Mouse (Mus musculus): ENCODE data around the gene Pdk1.
"Not testable (repeated sequence)": the region's sequence is repeated elsewhere in the genome, so short reads cannot be mapped to it uniquely, and the experiment has no call there.

Gene Pdk1

GRCm38 (mm10) chr2:71874422-71874821, 1.4 kb downstream of the Pdk1 start:
- no peak for DNase-seq (ENCODE audit: low read depth, low spot score)

GRCm38 (mm10) chr2:71874836-71875235, 1.8 kb downstream of the Pdk1 start:
- DNase-seq (ENCODE audit: low read depth, low spot score): no peak

DNA sequence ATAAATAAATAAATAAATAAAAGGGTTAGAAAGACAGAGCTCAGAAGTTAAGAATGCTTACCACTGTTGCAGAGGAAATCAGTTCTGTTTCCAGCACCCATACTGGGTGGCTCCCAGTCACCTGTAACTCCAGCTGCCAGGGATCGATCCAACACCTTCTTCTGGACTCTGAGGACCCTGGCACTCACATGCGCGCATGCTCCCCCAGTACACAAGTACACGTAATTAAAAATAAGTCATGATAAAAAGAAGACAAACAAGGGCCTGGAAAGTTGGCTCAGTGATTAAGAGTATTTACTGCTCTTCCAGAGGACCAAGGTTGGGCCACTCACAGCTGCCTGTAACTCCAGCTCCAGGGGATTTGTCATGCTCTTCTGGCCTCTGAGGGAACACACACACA, 4.8 kb downstream of the Pdk1 start:
- DNase-seq (ENCODE audit: low read depth, low spot score): no peak

GRCm38 (mm10) chr2:71878441-71878840, 5.4 kb downstream of the Pdk1 start:
- DNase-seq (ENCODE audit: low read depth, low spot score): no peak

GRCm38 (mm10) chr2:71878943-71879342, 5.9 kb downstream of the Pdk1 start:
- DNase-seq (ENCODE audit: low read depth, low spot score): no peak

DNA sequence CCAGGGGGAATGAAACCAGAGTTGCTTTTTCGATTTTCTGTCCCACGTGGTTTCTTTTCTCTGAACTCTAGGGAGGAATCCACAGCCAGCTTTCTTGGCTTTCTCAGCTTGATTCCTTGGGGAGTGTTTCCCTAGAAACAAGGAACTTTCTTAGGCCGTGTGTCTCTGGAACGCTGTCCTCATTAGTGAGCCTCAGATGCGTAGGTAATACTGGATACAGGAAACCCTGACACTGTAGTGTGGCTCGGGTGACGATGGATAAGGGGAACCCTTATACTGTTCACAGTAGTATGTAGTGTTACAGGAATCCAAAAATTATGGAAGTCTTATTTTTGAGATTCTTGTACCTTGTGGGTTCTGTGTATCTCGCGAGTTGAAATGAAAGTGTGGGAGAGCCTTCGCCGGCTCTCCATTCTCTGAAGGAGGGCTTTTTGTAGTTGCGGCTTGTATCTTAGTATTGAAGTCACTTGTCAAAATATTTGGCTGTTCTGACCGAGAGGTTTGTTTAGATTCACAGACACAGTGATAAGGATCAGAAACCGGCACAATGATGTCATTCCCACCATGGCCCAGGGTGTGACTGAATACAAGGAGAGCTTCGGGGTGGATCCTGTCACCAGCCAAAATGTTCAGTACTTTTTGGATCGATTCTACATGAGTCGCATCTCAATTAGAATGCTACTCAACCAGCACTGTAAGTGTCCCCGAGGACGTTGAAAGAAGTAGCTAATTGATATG, 10.1 kb downstream of the Pdk1 start:
- DNase-seq (ENCODE audit: low read depth, low spot score): no peak

DNA sequence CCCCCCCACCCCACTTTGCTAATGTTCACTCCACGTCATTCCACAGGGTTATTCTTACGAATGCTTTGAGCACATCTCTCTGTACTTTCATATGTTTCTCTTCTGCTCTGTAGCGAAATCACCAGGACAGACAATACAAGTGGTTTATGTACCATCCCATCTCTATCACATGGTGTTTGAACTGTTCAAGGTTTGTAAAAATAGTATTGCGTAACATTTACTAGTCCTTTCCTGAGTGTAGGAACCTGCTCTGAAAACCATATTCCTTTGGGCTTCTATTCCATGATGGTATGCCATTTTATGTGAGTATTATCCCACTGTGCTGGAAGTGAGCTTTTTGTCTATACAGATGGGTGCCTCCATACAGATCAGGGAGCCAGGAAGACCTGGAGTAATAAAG, 14.2 kb downstream of the Pdk1 start:
- DNase-seq (ENCODE audit: low read depth, low spot score): no peak

DNA sequence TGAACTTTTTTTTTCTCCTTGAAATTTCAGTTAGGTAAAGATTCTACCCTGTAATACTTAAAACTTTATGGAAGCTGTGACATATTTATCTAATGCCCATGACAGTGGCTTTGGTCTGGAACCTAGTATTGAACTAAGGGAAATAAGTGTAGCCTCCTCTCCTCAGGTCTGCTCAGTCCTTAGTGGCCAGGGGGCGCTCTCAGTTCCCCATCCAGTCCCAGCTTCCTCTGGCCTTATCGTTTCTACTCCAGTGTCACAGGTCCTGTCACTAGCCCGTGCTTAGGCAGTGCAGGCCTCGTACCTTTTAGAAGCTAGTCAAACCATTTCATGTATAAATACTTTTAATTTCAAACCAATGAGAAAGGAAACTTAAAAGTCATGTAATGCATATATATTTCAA, 15.4 kb downstream of the Pdk1 start:
- DNase-seq (ENCODE audit: low read depth, low spot score): no peak

- DNase-seq (ENCODE audit: low read depth, low spot score): no peak
These were observed 18.5 kb downstream of the Pdk1 start for GRCm38 (mm10) chr2:71891536-71891935.

DNA sequence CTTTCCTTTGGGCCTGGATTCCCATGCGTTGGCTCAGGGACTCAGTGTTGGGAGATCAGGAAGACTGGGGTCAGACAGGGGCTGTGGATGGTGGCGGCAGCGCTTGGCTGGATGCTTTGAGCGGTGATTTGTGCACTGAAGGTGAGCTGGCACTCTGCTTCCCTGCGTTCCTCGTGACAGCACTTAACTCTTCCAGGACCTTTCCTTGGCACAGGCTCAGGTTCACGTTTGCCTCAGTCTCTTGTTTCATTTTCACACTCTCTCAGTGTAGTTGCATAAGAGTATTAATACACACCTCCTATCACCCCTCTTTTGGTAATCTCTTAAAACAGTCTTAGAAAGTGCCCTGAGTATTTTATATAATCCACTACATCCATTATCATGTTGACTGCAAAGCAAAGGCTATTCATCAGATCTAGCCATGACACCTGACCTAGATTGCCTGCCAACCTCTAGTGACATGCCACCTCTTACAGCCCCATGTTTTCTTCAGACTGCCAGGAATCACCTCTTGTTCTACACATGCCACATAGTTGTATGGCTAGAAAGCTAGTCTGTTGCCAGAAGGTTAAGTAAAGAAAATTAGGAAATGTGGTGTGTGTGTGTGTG, 19.8 kb downstream of the Pdk1 start:
- no peak for DNase-seq (ENCODE audit: low read depth, low spot score)

DNA sequence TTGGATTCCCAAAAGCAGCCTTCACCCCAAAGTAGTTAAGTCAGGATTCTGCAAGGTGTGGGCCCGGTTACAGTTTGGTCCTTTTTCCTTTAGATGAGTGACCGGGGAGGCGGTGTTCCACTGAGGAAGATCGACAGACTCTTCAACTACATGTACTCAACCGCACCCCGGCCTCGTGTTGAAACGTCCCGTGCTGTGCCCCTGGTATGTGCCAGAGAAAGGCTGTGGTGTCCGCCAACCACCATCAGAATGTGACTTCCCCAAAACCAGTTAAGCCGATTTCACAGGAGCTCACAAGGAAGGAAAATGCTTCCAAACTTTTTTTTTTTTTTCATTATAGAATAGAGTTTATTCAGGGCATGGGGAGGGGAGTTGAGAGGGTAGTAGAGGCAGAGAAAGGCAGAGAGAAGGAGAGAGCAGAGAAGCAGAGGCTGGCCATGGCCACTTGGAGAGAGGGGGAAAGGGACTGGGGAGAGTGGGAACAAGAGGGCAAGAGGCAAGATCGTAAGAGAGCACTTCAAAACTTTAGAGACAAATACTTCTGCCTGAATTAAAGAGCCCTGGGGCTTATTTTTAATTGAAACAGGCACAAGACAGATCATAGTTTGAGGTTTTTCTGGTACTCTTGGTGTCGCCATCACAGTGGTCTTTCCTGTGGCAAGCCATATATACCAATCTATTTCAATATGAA, 22.7 kb downstream of the Pdk1 start:
- no peak for DNase-seq (ENCODE audit: low read depth, low spot score)

- peak; percentile 24 for DNase-seq (ENCODE audit: low read depth, low spot score)
These were observed 24.4 kb downstream of the Pdk1 start for GRCm38 (mm10) chr2:71897420-71897819.

DNA sequence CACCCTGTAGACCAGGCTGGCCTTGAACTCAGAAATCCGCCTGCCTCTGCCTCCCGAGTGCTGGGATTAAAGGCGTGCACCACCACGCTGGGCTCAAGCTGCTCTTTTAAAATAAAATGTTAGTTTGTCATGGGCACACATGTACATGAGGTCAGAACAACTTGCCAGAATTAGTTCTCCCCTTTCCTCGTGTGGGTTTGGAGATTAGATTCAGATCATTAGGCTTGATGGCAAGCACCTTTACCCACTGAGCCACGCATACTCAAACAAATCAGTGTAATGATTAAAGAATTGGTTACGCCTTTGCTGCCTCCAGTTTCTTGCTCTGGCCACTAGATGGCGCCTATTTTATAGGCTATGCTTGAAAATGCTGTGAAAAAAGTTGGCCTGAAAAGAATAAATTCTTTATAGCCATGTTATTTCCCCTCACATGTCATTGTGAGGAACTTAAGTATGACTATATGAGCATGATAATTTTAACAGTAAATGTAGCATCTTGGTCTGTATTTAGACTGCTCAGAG, 25.4 kb downstream of the Pdk1 start:
- peak; percentile 59 for DNase-seq (ENCODE audit: low read depth, low spot score)

DNA sequence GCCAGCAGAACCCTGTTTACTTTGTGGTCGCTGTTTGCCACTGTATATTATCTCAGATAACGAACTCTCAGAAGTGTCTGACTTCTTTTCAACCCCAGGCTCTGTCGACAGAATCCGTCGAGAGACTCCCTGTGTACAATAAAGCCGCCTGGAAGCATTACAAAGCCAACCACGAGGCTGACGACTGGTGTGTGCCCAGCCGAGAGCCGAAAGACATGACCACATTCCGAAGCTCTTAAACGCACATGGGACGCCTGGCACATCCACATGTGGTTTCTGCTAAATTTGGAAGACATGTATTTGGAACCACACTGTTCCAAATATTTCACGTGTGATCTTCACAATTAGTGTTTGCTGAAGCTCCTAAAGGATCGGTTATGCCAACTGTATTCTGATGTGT, 26.9 kb downstream of the Pdk1 start:
- no peak for DNase-seq (ENCODE audit: low read depth, low spot score)

- DNase-seq (ENCODE audit: low read depth, low spot score): no peak
These were observed 32.1 kb downstream of the Pdk1 start for GRCm38 (mm10) chr2:71905154-71905553.

DNA sequence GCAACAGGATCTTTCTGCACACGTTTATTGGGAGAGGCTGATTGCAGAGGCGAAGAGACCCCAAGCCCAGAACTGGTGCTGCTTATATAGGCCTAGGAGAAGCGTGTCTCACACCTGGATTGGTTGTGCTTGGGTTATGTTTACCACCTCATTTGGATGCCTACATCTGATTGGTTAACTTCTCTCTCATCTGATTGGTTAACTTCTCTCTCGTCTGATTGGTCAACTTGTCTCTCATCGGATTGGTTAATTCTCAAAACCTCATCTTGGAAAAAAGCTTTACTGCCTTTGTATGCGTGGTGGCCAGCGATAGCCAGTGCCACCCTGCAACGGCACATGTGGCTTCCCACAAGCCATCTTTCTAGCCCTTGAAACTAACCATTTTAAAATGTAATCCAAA, 33.3 kb downstream of the Pdk1 start:
- DNase-seq (ENCODE audit: low read depth, low spot score): not testable (repeated sequence)

- no peak for DNase-seq (ENCODE audit: low read depth, low spot score)
These were observed 40.9 kb downstream of the Pdk1 start for GRCm38 (mm10) chr2:71913911-71914310.

- DNase-seq (ENCODE audit: low read depth, low spot score): peak; percentile 89
These were observed 46.2 kb downstream of the Pdk1 start for GRCm38 (mm10) chr2:71919227-71919647.

- not testable (repeated sequence) for DNase-seq (ENCODE audit: low read depth, low spot score)
These were observed 51.9 kb downstream of the Pdk1 start for GRCm38 (mm10) chr2:71924931-71925330.

DNA sequence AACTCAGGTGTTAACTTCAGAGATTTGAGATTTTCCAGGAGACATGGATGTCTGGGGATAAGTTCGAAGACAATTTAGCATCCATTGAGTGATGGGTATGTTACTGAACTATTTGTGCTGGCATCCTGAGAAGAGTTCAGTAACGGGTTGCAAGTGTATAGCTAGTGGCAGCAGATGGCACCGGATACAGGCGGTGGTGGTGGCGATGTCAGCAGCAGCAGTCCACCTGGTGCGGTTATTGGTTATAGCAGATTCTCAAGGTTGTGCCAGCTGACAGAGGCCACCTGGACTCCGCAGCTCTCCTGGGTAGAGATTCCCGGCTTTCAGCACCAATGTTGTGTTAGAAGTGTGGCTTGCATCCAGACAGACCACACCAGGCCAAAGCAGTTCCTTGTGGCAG, 61.0 kb downstream of the Pdk1 start:
- DNase-seq (ENCODE audit: low read depth, low spot score): no peak

GRCm38 (mm10) chr2:71936711-71937110, 63.7 kb downstream of the Pdk1 start:
- DNase-seq (ENCODE audit: low read depth, low spot score): no peak

- DNase-seq (ENCODE audit: low read depth, low spot score): no peak
These were observed 64.8 kb downstream of the Pdk1 start for GRCm38 (mm10) chr2:71937649-71938308.

Data from mesoderm, embryonic 11.5 days (tissue).